Mouse (Mus musculus): Measurements from ENCODE around the gene Hspb1.

GRCm38 (mm10) chr5:135909646-135910045 is 21.9 kb downstream of the Hspb1 start:
- peak; percentile 65; the same call in 1 of the 2 replicates for TF ChIP-seq EP300 (IDR thresholded peaks at IDR 0.05; ENCODE audit: insufficient read depth, low read depth, low read length)
- no peak for TF ChIP-seq CTCF (IDR thresholded peaks at IDR 0.05)
